Comparison of ENCODE assay signal across 8 mouse cellular contexts in genomic region chr10:75667911-75668270, GRCm38 (mm10). TPM values are rescaled to one million over a fixed set of nuclear protein-coding genes. Genes with fewer than 3 reads are reported as not detected.
DNase-seq lines count a peak whose midpoint lies in the region; TF ChIP-seq lines count a peak whose summit lies in the region.

No protein-coding gene starts in this region.

- H3K27me3 ChIP-seq in megakaryocyte, embryonic 14.5 days (replicated peaks) = peaks cover 37% of the 10 kb centered on the region

- H3K27ac ChIP-seq in embryonic fibroblast, embryonic 13.5 days (ENCODE audit: insufficient read depth, low read length) = peak overlapping the region; percentile 37

- H3K4me1 ChIP-seq in embryonic fibroblast, embryonic 13.5 days (ENCODE audit: control insufficient read depth, insufficient read depth, low read length) = no peaks in the 10 kb centered on the region
- peaks cover 50% of the 10 kb centered on the region for H3K4me1 ChIP-seq in megakaryocyte, embryonic 14.5 days

- H3K36me3 ChIP-seq in megakaryocyte, embryonic 14.5 days (replicated peaks; ENCODE audit: low read length) = peaks cover 67% of the 10 kb centered on the region

- peak; percentile 65 for DNase-seq in layer of hippocampus, adult 11-12 months (ENCODE audit: low spot score)
- no peak for DNase-seq in layer of hippocampus, postnatal 25 days (ENCODE audit: extremely low spot score in 1 of 2, low spot score in 1 of 2)
- DNase-seq in adrenal gland, postnatal 4 days (ENCODE audit: low spot score in 2 of 2) = peak; percentile 47 to 60
- peak; percentile 84 to 85 for DNase-seq in heart, postnatal 10 days
- DNase-seq in kidney, postnatal 36 days = peak; percentile 71 to 89
- peak; percentile 66 to 67 for DNase-seq in spleen, postnatal 36 days (ENCODE audit: low spot score in 2 of 2)

- intact Hi-C loops in heart, postnatal 10 days (cut with DNase I) = no loop called here

- H3K9me3 ChIP-seq in megakaryocyte, embryonic 14.5 days = no peaks in the 10 kb centered on the region

- no peak for TF ChIP-seq POLR2A in embryonic fibroblast, embryonic 13.5 days (IDR thresholded peaks at IDR 0.05; ENCODE audit: low read depth, low read length)

- H3K4me3 ChIP-seq in embryonic fibroblast, embryonic 13.5 days (ENCODE audit: insufficient read depth, low read length) = peak overlapping the region; percentile 72
- peak overlapping the region; percentile 96 for H3K4me3 ChIP-seq in megakaryocyte, embryonic 14.5 days (replicated peaks)

- TF ChIP-seq CTCF in embryonic fibroblast, embryonic 13.5 days (IDR thresholded peaks at IDR 0.05; ENCODE audit: borderline replicate concordance, insufficient read depth, low read length) = no peak

RNA-seq across cellular contexts. Expression of gene Susd2, which starts 24.1 kb away (rescaled TPM):
- 1 to 10 TPM; 1.4 to 1.6 TPM for total RNA-seq in layer of hippocampus, postnatal 25 days (2021)
- 10 to 100 TPM in 1 of 2 experiments, 1 to 10 TPM in 1; 7.4 to 17.2 TPM for total RNA-seq in adrenal gland, postnatal 4 days (2021)
- polyA plus RNA-seq in embryonic fibroblast, embryonic 13.5 days (2011; ENCODE audit: insufficient read length, low read depth, missing spikeins) = 0.80 and 1.1 TPM in 2 replicates
- total RNA-seq in heart, postnatal 10 days (2021) = 1 to 10 TPM; 2.8 to 3.4 TPM
- 0.17 TPM in 1 of 2 replicates, not detected in the other for polyA plus RNA-seq in megakaryocyte, embryonic 14.5 days (2012; ENCODE audit: insufficient read depth, low replicate concordance)

Comparison
In these comparisons a context has a peak if more than half of its experiments do, and no peak if none do; other contexts are left out.
1. DNase-seq: peak in layer of hippocampus, adult 11-12 months (single experiment), adrenal gland, postnatal 4 days (2 of 2), heart, postnatal 10 days (2 of 2), kidney, postnatal 36 days (2 of 2) and spleen, postnatal 36 days (2 of 2); none in layer of hippocampus, postnatal 25 days (0 of 2).